Mouse (Mus musculus) thymus, postnatal 0 days (tissue): Measurements from ENCODE around the gene Gm4175. TPM values are rescaled to one million over a fixed set of nuclear protein-coding genes. Genes with fewer than 3 reads are reported as not detected.
"Not testable (repeated sequence)": the region's sequence is repeated elsewhere in the genome, so short reads cannot be mapped to it uniquely, and the experiment has no call there.

ENCODE experiments used
- DNase-seq: peaks from one replicate; pipeline ENCODE4 v3.0.0-alpha.2; 2015; ENCODE audit warnings: low spot score
- polyA plus RNA-seq: library from polyadenylated mRNA; unstranded; fragments of >200 nt; fragmentation: Nextera tagmentation; extraction: Ambion mirVana; gene quantifications from 2 replicates; pipeline ENCODE4 v1.2.1, GENCODE M21; 2015

The Gm4175 gene
- polyA plus RNA-seq, result not detected in 2 replicates

DNA sequence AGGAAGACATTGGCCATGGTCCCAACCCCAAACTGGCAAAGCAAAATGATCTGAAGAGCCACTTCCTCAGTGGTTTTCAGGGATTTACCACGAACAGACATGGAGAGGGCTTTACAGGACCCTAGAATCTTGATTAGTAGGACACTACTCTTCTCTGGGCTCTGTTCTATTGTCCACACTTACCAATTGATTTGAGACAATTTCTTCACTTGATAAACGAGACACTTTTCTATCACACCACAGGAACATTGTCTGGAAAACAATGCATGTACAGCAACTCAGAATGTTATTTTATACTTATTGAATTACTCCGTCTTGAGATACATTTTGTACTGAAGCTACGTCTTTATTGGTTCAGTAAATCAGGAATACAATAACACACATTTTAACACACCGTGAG, at the start of gene Gm4175:
Gm4175 (minus strand) TSS at position 101 of the 400 bp plus-strand sequence.
- DNase-seq, result not testable (repeated sequence)

DNA sequence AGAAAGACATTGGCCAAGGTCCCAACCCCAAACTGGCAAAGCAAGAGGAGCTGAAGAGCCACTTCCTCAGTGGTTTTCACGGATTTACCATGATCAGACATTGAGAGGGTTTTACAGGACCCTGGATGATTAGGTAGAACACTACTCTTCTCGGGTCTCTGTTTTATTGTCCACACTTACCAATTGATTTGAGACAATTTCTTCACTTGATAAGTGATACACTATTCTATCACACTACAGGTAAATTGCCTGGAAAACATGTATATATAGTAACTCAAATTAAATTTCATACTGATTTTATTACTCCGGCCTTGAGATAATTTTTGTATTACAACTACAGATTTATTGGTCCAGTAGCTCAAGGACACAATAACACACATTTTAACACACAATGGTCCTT, 35.4 kb upstream of the Gm4175 start, which contains the start of gene Gm4177:
Gm4177 (minus strand) TSS at position 101 of the 400 bp plus-strand sequence.
- not testable (repeated sequence) for DNase-seq

Other genes with a start within 250 kb of the Gm4175 start
- gene Vmn1r130, start 249.7 kb downstream of the Gm4175 start, polyA plus RNA-seq, result not detected in 2 replicates
- not detected in 2 replicates for gene Vmn1r131, start 215.4 kb downstream of the Gm4175 start, polyA plus RNA-seq
- gene Vmn1r132, start 147.4 kb downstream of the Gm4175 start, polyA plus RNA-seq, result not detected in 2 replicates
- gene Gm4177, start 35.3 kb upstream of the Gm4175 start, polyA plus RNA-seq, result not detected in 2 replicates
- not detected in 2 replicates for gene Vmn1r135, start 70.9 kb upstream of the Gm4175 start, polyA plus RNA-seq
- gene Gm5725, start 82.8 kb upstream of the Gm4175 start, polyA plus RNA-seq, result not detected in 2 replicates
- not detected in 2 replicates for gene Gm5891, start 159.8 kb upstream of the Gm4175 start, polyA plus RNA-seq
- gene Vmn1r137, start 233.1 kb upstream of the Gm4175 start, polyA plus RNA-seq, result not detected in 2 replicates